Mouse (Mus musculus) ovary, adult 18-20 months (tissue): ENCODE measurements around the gene Mpped1.

ENCODE experiments used
- DNase-seq: peaks from one replicate; pipeline ENCODE4 v3.0.0; 2022; ENCODE audit warnings: low spot score, mixed read lengths

Mpped1 gene

GRCm38 (mm10) chr15:83892871-83893270 lies 113.6 kb downstream of the Mpped1 start:
- DNase-seq = no peak

GRCm38 (mm10) chr15:83894261-83894660 lies 115.0 kb downstream of the Mpped1 start:
- DNase-seq = no peak

DNA sequence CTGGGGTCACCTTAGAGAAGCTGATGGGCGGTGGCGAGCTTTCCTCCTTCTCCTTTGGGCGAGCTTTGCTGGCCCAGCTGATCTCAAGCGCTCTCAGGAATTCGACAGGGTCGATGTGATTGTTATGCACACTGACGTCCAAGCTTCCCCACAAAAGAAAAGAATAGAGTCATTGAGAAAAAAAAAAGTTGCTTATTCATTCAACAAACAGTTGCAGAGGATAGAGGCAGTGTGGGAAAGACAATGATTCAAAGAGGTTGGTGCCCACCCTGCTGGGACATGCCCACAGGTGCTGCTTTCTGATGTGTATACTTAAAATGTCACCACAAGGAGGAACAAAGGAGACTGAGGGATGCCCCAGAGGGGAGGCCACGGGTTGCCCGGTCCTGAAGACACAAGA lies 116.7 kb downstream of the Mpped1 start:
- no peak for DNase-seq

DNA sequence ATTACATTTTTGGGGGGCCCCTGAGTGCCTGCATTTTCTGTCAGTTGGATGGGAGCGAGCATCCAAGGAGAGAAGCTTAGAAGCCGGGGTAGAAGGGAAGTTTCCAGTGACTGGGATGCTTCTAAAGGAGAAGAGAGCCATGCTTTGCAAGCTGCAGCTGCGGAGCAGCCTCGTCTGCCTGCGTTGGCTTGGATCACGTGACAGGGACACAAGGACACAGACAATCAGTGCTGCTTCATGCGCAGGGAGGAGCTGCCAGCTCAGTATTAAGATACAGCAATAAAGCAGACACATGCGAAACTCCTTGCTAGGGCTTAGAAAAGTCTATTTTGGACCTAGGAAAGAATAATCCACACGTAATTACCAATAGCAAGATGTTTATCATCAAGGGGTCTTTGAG lies 118.0 kb downstream of the Mpped1 start:
- no peak for DNase-seq

GRCm38 (mm10) chr15:83906472-83906871 lies 127.2 kb downstream of the Mpped1 start:
- DNase-seq = no peak
